In the genomic region with DNA sequence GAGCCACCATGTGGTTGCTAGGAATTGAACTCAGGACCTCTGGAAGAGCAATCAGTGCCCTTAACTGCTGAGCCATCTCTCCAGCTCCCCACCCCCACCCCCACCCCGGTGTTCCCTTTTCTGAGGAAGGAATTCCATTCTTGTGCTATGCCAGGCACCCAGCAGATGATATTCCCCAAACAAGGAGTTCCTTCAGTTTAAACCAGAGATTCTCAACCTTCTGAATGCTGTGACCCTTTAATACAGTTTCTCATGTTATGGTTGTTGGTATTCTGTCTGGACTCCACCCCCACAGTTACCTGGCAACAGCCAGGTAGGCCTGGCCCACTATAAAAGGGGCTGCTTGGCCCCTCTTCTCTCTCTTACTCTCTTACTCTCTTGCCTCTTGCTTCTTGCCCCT, we compare ENCODE assay signal across 4 mouse cellular contexts. TPM values are rescaled to one million over a fixed set of nuclear protein-coding genes. Genes with fewer than 3 reads are reported as not detected.
"Had no signal": no experiment of that assay in that cellular context is flagged by ENCODE, and none has a peak within 500 bp of the region (broad histone marks: within the 10 kb centered on the region; RNA-seq: fewer than 3 reads in every experiment).

No protein-coding gene starts in this region.

RNA-seq across cellular contexts. Expression of gene Tmem220, which starts 1.8 kb away (rescaled TPM):
- total RNA-seq: monocyte, adult 5-6 weeks had no signal

RNA-seq across cellular contexts. Expression of gene Myh3, which starts 54.9 kb away (rescaled TPM):
- total RNA-seq: liver, adult 2 months; megakaryocyte progenitor cell, adult 5-6 weeks; megakaryocyte-erythroid progenitor cell, adult 5-6 weeks; monocyte, adult 5-6 weeks had no signal
- polyA plus RNA-seq: liver, adult 2 months had no signal
